Mouse (Mus musculus) neural tube, embryonic 12.5 days (tissue): Measurements from ENCODE around the gene Sema3e. TPM values are rescaled to one million over a fixed set of nuclear protein-coding genes. Genes with fewer than 3 reads are reported as not detected.
A peak's percentile ranks its signal among the peaks of the same experiment; 100 is the strongest.

Experiments used
- ATAC-seq: fragments of 200-750 bp; cut with Nextera tagmentation; 2 replicates; pipeline ENCODE4 v1.8.0; 2017; ENCODE audit warnings: low read depth, mild to moderate bottlenecking, moderate TSS enrichment, moderate library complexity; ENCODE audit not compliant: low FRiP score
- H3K27ac ChIP-seq: fragments of 300-500 bp; sonication (generic); 2 replicates; pipeline ENCODE4 v1.5.1; 2016
- H3K27me3 ChIP-seq: fragments of 300-500 bp; sonication (generic); replicated peaks from 2 replicates; pipeline ENCODE4 v1.6.1; 2016; ENCODE audit warnings: mild to moderate bottlenecking
- H3K36me3 ChIP-seq: fragments of 300-500 bp; sonication (generic); 2 replicates; pipeline ENCODE4 v1.6.1; 2016; ENCODE audit warnings: mild to moderate bottlenecking
- H3K4me1 ChIP-seq: fragments of 300-500 bp; sonication (generic); 2 replicates; pipeline ENCODE4 v1.6.1; 2016
- H3K4me2 ChIP-seq: fragments of 300-500 bp; sonication (generic); replicated peaks from 2 replicates; pipeline ENCODE4 v1.6.1; 2016; ENCODE audit warnings: mild to moderate bottlenecking
- H3K4me3 ChIP-seq: fragments of 300-500 bp; sonication (generic); 2 replicates; pipeline ENCODE4 v1.5.1; 2016
- H3K9ac ChIP-seq: fragments of 300-500 bp; sonication (generic); 2 replicates; pipeline ENCODE4 v1.6.1; 2016; ENCODE audit warnings: mild to moderate bottlenecking
- H3K9me3 ChIP-seq: fragments of 300-500 bp; sonication (generic); 2 replicates; pipeline ENCODE4 v1.6.1; 2016; ENCODE audit warnings: mild to moderate bottlenecking
- WGBS: fragments of 180-500 bp; shearing (Covaris S2); methylation state at CpG from one replicate; pipeline ENCODE4 v1.1.7; 2016; 5-methylcytosine and 5-hydroxymethylcytosine counted together
- polyA plus RNA-seq: library from polyadenylated mRNA; unstranded; fragments of >200 nt; fragmentation: Nextera tagmentation; extraction: Ambion mirVana; gene quantifications from 2 replicates; pipeline ENCODE4 v1.2.1, GENCODE M21; 2016

Sema3e gene
- polyA plus RNA-seq, 1 experiment from 2014 or later, result 2.8 TPM

GRCm38 (mm10) chr5:14032056-14032455, 7.0 kb downstream of the Sema3e start:
- H3K9ac ChIP-seq, result no peak overlapping the region
- H3K4me1 ChIP-seq, result no peaks in the 10 kb centered on the region
- no peak for ATAC-seq
- 12% methylated on average over 4 of the region's 4 CpGs for WGBS
- no peaks in the 10 kb centered on the region for H3K9me3 ChIP-seq
- H3K4me2 ChIP-seq, result no peak overlapping the region
- H3K27me3 ChIP-seq, result no peaks in the 10 kb centered on the region
- no peak overlapping the region for H3K27ac ChIP-seq
- no peak overlapping the region for H3K4me3 ChIP-seq
- no peaks in the 10 kb centered on the region for H3K36me3 ChIP-seq

GRCm38 (mm10) chr5:14033302-14033701, 8.2 kb downstream of the Sema3e start:
- no peaks in the 10 kb centered on the region for H3K9me3 ChIP-seq
- H3K4me3 ChIP-seq, result no peak overlapping the region
- no peaks in the 10 kb centered on the region for H3K27me3 ChIP-seq
- no peaks in the 10 kb centered on the region for H3K4me1 ChIP-seq
- no peak overlapping the region for H3K27ac ChIP-seq
- H3K9ac ChIP-seq, result no peak overlapping the region
- H3K36me3 ChIP-seq, result no peaks in the 10 kb centered on the region
- no peak for ATAC-seq
- WGBS, result 3% methylated on average over 3 of the region's 3 CpGs
- H3K4me2 ChIP-seq, result no peak overlapping the region

GRCm38 (mm10) chr5:14038813-14039496, 13.9 kb downstream of the Sema3e start:
- Histone ChIP-seq H3K9ac (no peak overlapping the region), H3K9me3 (no peaks in the 10 kb centered on the region), H3K4me1 (peaks cover 8% of the 10 kb centered on the region; the same call in 1 of the 2 replicates), H3K27me3 (no peaks in the 10 kb centered on the region), H3K4me2 (peak overlapping the region; percentile 46), H3K36me3 (no peaks in the 10 kb centered on the region), H3K4me3 (no peak overlapping the region), H3K27ac (no peak overlapping the region)
- ATAC-seq, result peak; percentile 87
- 9% methylated on average over 9 of the region's 9 CpGs for WGBS

GRCm38 (mm10) chr5:14040208-14040607, 15.1 kb downstream of the Sema3e start:
- ATAC-seq, result no peak
- H3K27ac ChIP-seq, result no peak overlapping the region

GRCm38 (mm10) chr5:14043116-14043515, 18.0 kb downstream of the Sema3e start:
- no peak for ATAC-seq
- no peak overlapping the region for H3K9ac ChIP-seq
- whole genome bisulfite sequencing, result 82% methylated on average over 5 of the region's 5 CpGs
- no peaks in the 10 kb centered on the region for H3K36me3 ChIP-seq
- H3K9me3 ChIP-seq, result no peaks in the 10 kb centered on the region
- no peak overlapping the region for H3K4me3 ChIP-seq
- H3K4me1 ChIP-seq, result peaks cover 8% of the 10 kb centered on the region; the same call in 1 of the 2 replicates
- no peak overlapping the region for H3K4me2 ChIP-seq
- H3K27me3 ChIP-seq, result no peaks in the 10 kb centered on the region
- no peak overlapping the region for H3K27ac ChIP-seq

More at GRCm38 (mm10) chr5:14040208-14040607, 15.1 kb downstream of the Sema3e start:
- Histone ChIP-seq H3K4me1 (peaks cover 8% of the 10 kb centered on the region; the same call in 1 of the 2 replicates), H3K27me3 (no peaks in the 10 kb centered on the region), H3K9me3 (no peaks in the 10 kb centered on the region), H3K36me3 (no peaks in the 10 kb centered on the region), H3K4me3 (no peak overlapping the region), H3K9ac (no peak overlapping the region), H3K4me2 (no peak overlapping the region)
- WGBS, result 11% methylated on average over 4 of the region's 4 CpGs

- no peaks in the 10 kb centered on the region for H3K36me3 ChIP-seq
- no peaks in the 10 kb centered on the region for H3K27me3 ChIP-seq
- no peak overlapping the region for H3K4me3 ChIP-seq
- no peak overlapping the region for H3K9ac ChIP-seq
- no peaks in the 10 kb centered on the region for H3K9me3 ChIP-seq
- WGBS, result 88% methylated on average over 6 of the region's 6 CpGs
- peaks cover 8% of the 10 kb centered on the region; the same call in 1 of the 2 replicates for H3K4me1 ChIP-seq
- ATAC-seq, result no peak
- H3K4me2 ChIP-seq, result no peak overlapping the region
- H3K27ac ChIP-seq, result no peak overlapping the region
Observed at GRCm38 (mm10) chr5:14043983-14044382, 18.9 kb downstream of the Sema3e start.

- no peak overlapping the region for H3K27ac ChIP-seq
- ATAC-seq, result no peak
- H3K27me3 ChIP-seq, result no peaks in the 10 kb centered on the region
- no peak overlapping the region for H3K4me2 ChIP-seq
- no peaks in the 10 kb centered on the region for H3K4me1 ChIP-seq
- H3K4me3 ChIP-seq, result no peak overlapping the region
- H3K36me3 ChIP-seq, result no peaks in the 10 kb centered on the region
- WGBS, result 61% methylated on average over 7 of the region's 7 CpGs
- no peaks in the 10 kb centered on the region for H3K9me3 ChIP-seq
- no peak overlapping the region for H3K9ac ChIP-seq
Observed at GRCm38 (mm10) chr5:14048660-14049059, 23.6 kb downstream of the Sema3e start.

- H3K4me2 ChIP-seq, result no peak overlapping the region
- H3K36me3 ChIP-seq, result no peaks in the 10 kb centered on the region
- H3K9me3 ChIP-seq, result no peaks in the 10 kb centered on the region
- H3K4me3 ChIP-seq, result no peak overlapping the region
- H3K9ac ChIP-seq, result no peak overlapping the region
- H3K27me3 ChIP-seq, result no peaks in the 10 kb centered on the region
- no peak overlapping the region for H3K27ac ChIP-seq
- 54% methylated on average over 5 of the region's 5 CpGs for WGBS
- no peaks in the 10 kb centered on the region for H3K4me1 ChIP-seq
- no peak for ATAC-seq
Observed at GRCm38 (mm10) chr5:14054472-14054871, 29.4 kb downstream of the Sema3e start.

GRCm38 (mm10) chr5:14059895-14060553, 34.9 kb downstream of the Sema3e start:
- H3K9me3 ChIP-seq, result no peaks in the 10 kb centered on the region
- no peak overlapping the region for H3K27ac ChIP-seq
- no peaks in the 10 kb centered on the region for H3K4me1 ChIP-seq
- ATAC-seq, result no peak
- H3K4me2 ChIP-seq, result no peak overlapping the region
- WGBS, result 90% methylated on average over 4 of the region's 4 CpGs
- H3K4me3 ChIP-seq, result no peak overlapping the region
- no peaks in the 10 kb centered on the region for H3K27me3 ChIP-seq
- H3K36me3 ChIP-seq, result no peaks in the 10 kb centered on the region
- no peak overlapping the region for H3K9ac ChIP-seq

GRCm38 (mm10) chr5:14062918-14063481, 37.9 kb downstream of the Sema3e start:
- H3K27ac ChIP-seq, result no peak overlapping the region
- no peak overlapping the region for H3K9ac ChIP-seq
- no peaks in the 10 kb centered on the region for H3K9me3 ChIP-seq
- no peaks in the 10 kb centered on the region for H3K36me3 ChIP-seq
- 40% methylated on average over 4 of the region's 4 CpGs for whole genome bisulfite sequencing
- H3K4me1 ChIP-seq, result no peaks in the 10 kb centered on the region
- no peak overlapping the region for H3K4me3 ChIP-seq
- no peak overlapping the region for H3K4me2 ChIP-seq
- ATAC-seq, result 0 out of 2 replicates have a peak, but pooled peaks have one; percentile 13
- no peaks in the 10 kb centered on the region for H3K27me3 ChIP-seq

GRCm38 (mm10) chr5:14073152-14073551, 48.1 kb downstream of the Sema3e start:
- no peak for ATAC-seq

GRCm38 (mm10) chr5:14088100-14088499, 63.0 kb downstream of the Sema3e start:
- no peaks in the 10 kb centered on the region for H3K9me3 ChIP-seq
- H3K27me3 ChIP-seq, result no peaks in the 10 kb centered on the region
- H3K4me1 ChIP-seq, result peaks cover 5% of the 10 kb centered on the region; the same call in 1 of the 2 replicates
- no peak overlapping the region for H3K27ac ChIP-seq
- H3K4me2 ChIP-seq, result no peak overlapping the region
- ATAC-seq, result no peak
- H3K4me3 ChIP-seq, result no peak overlapping the region
- H3K9ac ChIP-seq, result no peak overlapping the region
- no peaks in the 10 kb centered on the region for H3K36me3 ChIP-seq
- 88% methylated on average over 2 of the region's 2 CpGs for WGBS

More at GRCm38 (mm10) chr5:14073152-14073551, 48.1 kb downstream of the Sema3e start:
- H3K4me3 ChIP-seq, result no peak overlapping the region
- no peak overlapping the region for H3K4me2 ChIP-seq
- H3K27ac ChIP-seq, result no peak overlapping the region
- no peaks in the 10 kb centered on the region for H3K9me3 ChIP-seq
- no peak overlapping the region for H3K9ac ChIP-seq
- no peaks in the 10 kb centered on the region for H3K36me3 ChIP-seq
- H3K4me1 ChIP-seq, result no peaks in the 10 kb centered on the region
- no peaks in the 10 kb centered on the region for H3K27me3 ChIP-seq
- 91% methylated on average over 3 of the region's 3 CpGs for WGBS
